8 mouse cellular contexts compared by ENCODE assay signal in the genomic region with DNA sequence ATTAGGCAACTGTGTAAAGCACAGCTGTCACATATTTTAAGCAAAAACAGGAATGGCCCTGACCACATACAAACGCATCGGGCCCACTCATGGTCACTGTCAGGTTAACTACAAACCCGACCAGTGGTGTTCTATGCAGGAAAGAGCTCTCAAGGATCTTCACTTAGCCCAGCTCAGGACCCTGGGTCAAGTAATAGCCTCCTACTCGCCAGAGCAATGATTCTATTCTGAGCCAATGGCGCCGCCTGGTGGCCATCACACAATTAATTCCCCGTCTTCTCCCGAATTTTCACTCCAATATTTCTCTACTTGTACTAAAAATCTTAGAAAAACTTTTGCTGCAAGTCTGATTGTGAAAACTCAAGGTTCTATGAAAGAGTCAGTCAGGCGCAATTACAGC. TPM values are rescaled to one million over a fixed set of nuclear protein-coding genes. Genes with fewer than 3 reads are reported as not detected.
A peak's percentile ranks its signal among the peaks of the same experiment; 100 is the strongest.
DNase-seq lines count a peak whose midpoint lies in the region; ATAC-seq and TF ChIP-seq lines count a peak whose summit lies in the region.

No protein-coding gene starts in this region.

- no peaks in the 10 kb centered on the region for H3K27me3 ChIP-seq in neural tube, embryonic 12.5 days (replicated peaks)

- intact Hi-C loops in gastrocnemius, adult 2 months (cut with DNase I) = loop anchor here (5.0 to 10.0 kb wide), 4 partner anchors 153 to 503 kb away; no protein-coding TSS in a partner anchor

- H3K4me1 ChIP-seq in neural tube, embryonic 12.5 days = no peaks in the 10 kb centered on the region

- ATAC-seq in cerebellum, adult (ENCODE audit: insufficient number of reproducible peaks, low FRiP score, low TSS enrichment) = 0 out of 2 replicates have a peak, but pooled peaks have one; percentile 47
- ATAC-seq in neural tube, embryonic 12.5 days (ENCODE audit: low FRiP score, low read depth) = 0 out of 2 replicates have a peak, but pooled peaks have one; percentile 49
- ATAC-seq in erythroblast, adult 5-6 weeks (replicated peaks; ENCODE audit: low FRiP score, poor library complexity, severe bottlenecking) = no peak

- peak; percentile 54 for DNase-seq in layer of hippocampus, adult 11-12 months (ENCODE audit: low spot score)
- no peak for DNase-seq in layer of hippocampus, adult 9-11 months
- peak; percentile 10 for DNase-seq in MEL-GATA-1-ER (ENCODE audit: extremely low read depth, low read depth)
- peak; percentile 67 for DNase-seq in gastrocnemius, adult 2 months
- peak; percentile 52 to 82 for DNase-seq in layer of hippocampus, postnatal 25 days (ENCODE audit: extremely low spot score in 1 of 2, low spot score in 1 of 2)

- WGBS in neural tube, embryonic 12.5 days = 25% methylated on average over 9 of the region's 9 CpGs

- H3K9me3 ChIP-seq in neural tube, embryonic 12.5 days = no peaks in the 10 kb centered on the region

- no peak overlapping the region for H3K4me3 ChIP-seq in gastrocnemius, adult 2 months
- H3K4me3 ChIP-seq in neural tube, embryonic 12.5 days = no peak overlapping the region

- peak; percentile 75 for TF ChIP-seq CTCF in gastrocnemius, adult 2 months (IDR thresholded peaks at IDR 0.05)

- no peaks in the 10 kb centered on the region for H3K36me3 ChIP-seq in neural tube, embryonic 12.5 days

- no peak overlapping the region for H3K27ac ChIP-seq in gastrocnemius, adult 2 months
- no peak overlapping the region for H3K27ac ChIP-seq in neural tube, embryonic 12.5 days

- H3K9ac ChIP-seq in neural tube, embryonic 12.5 days = no peak overlapping the region

- no peak overlapping the region for H3K4me2 ChIP-seq in neural tube, embryonic 12.5 days (replicated peaks)

RNA-seq across cellular contexts. Expression of a gene that starts 21.3 kb away (rescaled TPM):
- not detected for total RNA-seq in gastrocnemius, adult 2 months (2021)
- 100 to 1,000 TPM; 371 to 410 TPM for total RNA-seq in layer of hippocampus, postnatal 25 days (2021)
- 88.0 and 89.5 TPM in 2 replicates for polyA plus RNA-seq in neural tube, embryonic 12.5 days (2016; fragmentation: Nextera tagmentation; extraction: Ambion mirVana)
- total RNA-seq in erythroblast, adult 5-6 weeks (2015; ENCODE audit: low replicate concordance) = not detected in 2 replicates
- total RNA-seq in erythroblast, adult 5-6 weeks (2017; ENCODE audit: low replicate concordance) = not detected in 2 replicates

RNA-seq across cellular contexts. Expression of a gene that starts 40.8 kb away (rescaled TPM):
- 1 to 10 TPM in 1 of 2 experiments, under 1 TPM in 1; 0.86 to 1.0 TPM for total RNA-seq in gastrocnemius, adult 2 months (2021)
- total RNA-seq in layer of hippocampus, postnatal 25 days (2021) = 1 to 10 TPM; 2.0 to 2.4 TPM
- polyA plus RNA-seq in neural tube, embryonic 12.5 days (2016; fragmentation: Nextera tagmentation; extraction: Ambion mirVana) = 40.3 and 40.8 TPM in 2 replicates
- 13.2 and 20.9 TPM in 2 replicates for total RNA-seq in erythroblast, adult 5-6 weeks (2015; ENCODE audit: low replicate concordance)
- total RNA-seq in erythroblast, adult 5-6 weeks (2017; ENCODE audit: low replicate concordance) = 15.4 and 22.0 TPM in 2 replicates

RNA-seq across cellular contexts. Expression of a gene that starts 49.2 kb away (rescaled TPM):
- total RNA-seq in gastrocnemius, adult 2 months (2021) = not detected
- 1 to 10 TPM; 6.3 to 6.9 TPM for total RNA-seq in layer of hippocampus, postnatal 25 days (2021)
- polyA plus RNA-seq in neural tube, embryonic 12.5 days (2016; fragmentation: Nextera tagmentation; extraction: Ambion mirVana) = 1.3 and 1.4 TPM in 2 replicates
- not detected in 2 replicates for total RNA-seq in erythroblast, adult 5-6 weeks (2015; ENCODE audit: low replicate concordance)
- total RNA-seq in erythroblast, adult 5-6 weeks (2017; ENCODE audit: low replicate concordance) = 0.98 TPM in 1 of 2 replicates, not detected in the other

Comparison
In these comparisons a context has a peak if more than half of its experiments do, and no peak if none do; other contexts are left out.
1. RNA of a gene that starts 21.3 kb away (total RNA-seq): 371 to 410 TPM in layer of hippocampus, postnatal 25 days; not detected in gastrocnemius, adult 2 months and not detected in erythroblast, adult 5-6 weeks; every median in the first group is over 100 times any median in the second.
2. RNA of a gene that starts 40.8 kb away (total RNA-seq): 13.2 to 22.0 TPM in erythroblast, adult 5-6 weeks; 2.0 to 2.4 TPM in layer of hippocampus, postnatal 25 days and 0.86 to 1.0 TPM in gastrocnemius, adult 2 months; every median in the first group is over 4 times any median in the second.